Mouse (Mus musculus) megakaryocyte progenitor cell, adult 5-6 weeks (primary cell): ENCODE measurements around the gene Alkbh4. TPM values are rescaled to one million over a fixed set of nuclear protein-coding genes. Genes with fewer than 3 reads are reported as not detected.
"Not testable (repeated sequence)": the region's sequence is repeated elsewhere in the genome, so short reads cannot be mapped to it uniquely, and the experiment has no call there.

Experiments used
- ATAC-seq: replicated peaks from 2 replicates; pipeline ENCODE4 v1.8.0; 2016; ENCODE audit warnings: mild to moderate bottlenecking, moderate TSS enrichment, inconsistent platforms; ENCODE audit not compliant: poor library complexity
- total RNA-seq, 2 experiments: library from RNA; stranded (forward) in 1 of 2; stranded (reverse) in 1 of 2; fragments of 157-497, 149-512 nt in 1 of 2; fragments of 200-1000 nt in 1 of 2; gene quantifications; 2 replicates each; pipeline versions ENCODE4 v1.2.3 to v1.2.4; 2015 to 2017

The Alkbh4 gene
- total RNA-seq (2015) (15.6 and 18.5 TPM in 2 replicates), total RNA-seq (2017) (8.4 and 12.9 TPM in 2 replicates)

- peak; percentile 85 for ATAC-seq
Observed at GRCm38 (mm10) chr5:136135571-136136291, at the start of gene Alkbh4, which contains the start of gene Lrwd1. Alkbh4 (plus strand) TSS chr5:136136146. Lrwd1 (minus strand) TSS chr5:136136074.

GRCm38 (mm10) chr5:136086290-136086689 is 49.7 kb upstream of the Alkbh4 start:
- ATAC-seq = no peak

- no peak for ATAC-seq
Observed at GRCm38 (mm10) chr5:136088821-136089575, 46.9 kb upstream of the Alkbh4 start.

- no peak for ATAC-seq
Observed at GRCm38 (mm10) chr5:136091927-136092326, 44.0 kb upstream of the Alkbh4 start.

GRCm38 (mm10) chr5:136094249-136095010 is 41.5 kb upstream of the Alkbh4 start:
- ATAC-seq = peak; percentile 81

- ATAC-seq = no peak
Observed at GRCm38 (mm10) chr5:136095089-136095488, 40.9 kb upstream of the Alkbh4 start.

- ATAC-seq = no peak
Observed at GRCm38 (mm10) chr5:136098536-136098935, 37.4 kb upstream of the Alkbh4 start.

- peak; percentile 97 for ATAC-seq
Observed at GRCm38 (mm10) chr5:136102099-136102820, 33.7 kb upstream of the Alkbh4 start.

GRCm38 (mm10) chr5:136104511-136104910 is 31.4 kb upstream of the Alkbh4 start:
- ATAC-seq = peak; percentile 48

GRCm38 (mm10) chr5:136108486-136108885 is 27.5 kb upstream of the Alkbh4 start:
- ATAC-seq = no peak

GRCm38 (mm10) chr5:136109042-136109441 is 26.9 kb upstream of the Alkbh4 start:
- ATAC-seq = no peak

GRCm38 (mm10) chr5:136113546-136113945 is 22.4 kb upstream of the Alkbh4 start:
- not testable (repeated sequence) for ATAC-seq

GRCm38 (mm10) chr5:136115891-136116783 is 19.8 kb upstream of the Alkbh4 start, which contains the start of gene Polr2j:
Polr2j (plus strand) TSS chr5:136116631.
- peak; percentile 97 for ATAC-seq

- peak; percentile 55 for ATAC-seq
Observed at GRCm38 (mm10) chr5:136116784-136117112, 19.2 kb upstream of the Alkbh4 start.

- ATAC-seq = no peak
Observed at GRCm38 (mm10) chr5:136122165-136122564, 13.8 kb upstream of the Alkbh4 start.

GRCm38 (mm10) chr5:136136292-136136990 is 495 bp downstream of the Alkbh4 start:
- ATAC-seq = no peak

GRCm38 (mm10) chr5:136137658-136138274 is 1.8 kb downstream of the Alkbh4 start:
- peak; percentile 34; the same call in 1 of the 2 replicates for ATAC-seq

GRCm38 (mm10) chr5:136139393-136139792 is 3.4 kb downstream of the Alkbh4 start:
- ATAC-seq = no peak
